Mouse (Mus musculus) thymus, postnatal 4 days (tissue): ENCODE measurements around the gene Sulf2.

Experiments
- DNase-seq: peaks from one replicate; pipeline ENCODE4 v3.0.0; 2021

Gene Sulf2

DNA sequence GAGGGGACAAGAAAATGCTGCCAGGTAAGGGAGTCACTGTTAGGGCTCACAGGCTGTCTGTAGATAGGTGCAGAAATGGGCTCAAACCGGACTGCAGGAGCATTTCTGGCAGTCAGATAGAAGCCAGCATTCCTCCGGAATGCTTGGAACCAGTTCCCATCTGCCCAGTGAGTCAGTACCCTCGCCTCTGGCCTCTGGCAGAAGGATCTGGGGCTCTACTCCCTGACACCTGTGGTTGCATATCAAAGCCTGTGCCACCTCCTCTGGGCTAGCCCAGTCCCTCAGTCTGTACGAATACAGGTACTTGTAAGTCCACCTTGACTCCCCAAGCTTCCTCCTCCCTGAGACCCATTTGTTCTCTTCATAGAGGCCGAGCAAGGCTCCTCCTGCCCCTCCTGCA, 17.7 kb upstream of the Sulf2 start:
- no peak for DNase-seq

DNA sequence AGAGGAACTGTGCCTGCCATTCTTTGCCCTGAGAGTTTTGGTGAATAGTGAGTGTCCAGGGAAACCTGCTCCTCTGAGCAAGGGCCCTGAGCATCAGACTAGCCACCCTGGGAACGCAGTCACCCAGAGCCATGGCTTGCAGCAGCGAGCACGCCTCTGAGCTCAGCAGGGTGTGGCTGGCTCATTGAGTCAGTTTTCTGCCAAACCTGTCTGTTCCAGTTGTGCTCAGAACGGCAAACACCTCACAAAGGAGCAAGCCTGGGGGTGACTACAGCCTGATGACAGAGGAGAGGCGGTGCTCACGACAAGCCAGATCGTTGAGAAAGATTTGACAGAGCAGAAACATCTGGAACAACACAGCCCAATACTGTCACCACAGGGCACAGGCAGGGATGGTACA, 14.7 kb upstream of the Sulf2 start:
- peak; percentile 19 for DNase-seq

DNA sequence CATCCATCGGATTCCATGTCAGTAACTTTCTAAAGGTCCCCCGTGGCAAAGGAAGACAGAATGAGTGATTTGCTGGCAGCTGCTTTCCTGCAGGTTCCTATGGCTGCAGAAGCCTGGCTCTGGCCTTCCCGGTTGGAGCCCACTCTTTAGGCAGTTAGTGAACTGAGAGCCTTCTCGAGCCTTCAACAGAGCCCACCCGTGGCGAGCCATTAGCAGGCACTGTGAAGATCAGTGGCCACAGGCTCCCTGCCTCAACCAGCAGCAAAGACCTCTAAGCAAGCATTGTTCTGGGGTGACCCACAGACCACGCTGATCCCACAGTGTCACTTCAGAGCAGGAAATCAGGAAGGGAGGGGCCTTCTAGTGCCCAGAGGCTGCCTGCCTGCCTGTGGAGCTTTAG, 13.4 kb upstream of the Sulf2 start:
- DNase-seq = no peak

GRCm38 (mm10) chr2:166167387-166167786, 11.9 kb upstream of the Sulf2 start:
- no peak for DNase-seq

DNA sequence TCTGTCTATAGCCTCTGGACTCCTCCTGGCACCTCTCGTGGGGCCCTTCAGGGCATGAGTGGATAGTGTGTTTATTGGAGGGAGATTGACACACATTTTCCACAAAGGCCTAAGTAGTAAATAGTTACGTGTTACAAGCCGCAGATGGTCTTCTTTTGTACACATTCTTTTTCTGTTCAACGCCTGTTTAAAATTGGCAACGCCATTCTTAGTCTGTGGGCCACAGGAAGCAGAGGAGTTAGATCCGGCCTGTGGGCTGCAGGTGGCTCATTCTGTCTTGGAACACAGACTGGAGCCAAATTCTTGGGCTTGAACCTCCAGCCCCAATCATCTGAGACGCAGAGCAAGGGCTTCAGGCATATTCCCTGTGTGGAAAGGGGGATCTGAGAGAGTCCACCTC, 9.9 kb upstream of the Sulf2 start:
- DNase-seq = no peak

DNA sequence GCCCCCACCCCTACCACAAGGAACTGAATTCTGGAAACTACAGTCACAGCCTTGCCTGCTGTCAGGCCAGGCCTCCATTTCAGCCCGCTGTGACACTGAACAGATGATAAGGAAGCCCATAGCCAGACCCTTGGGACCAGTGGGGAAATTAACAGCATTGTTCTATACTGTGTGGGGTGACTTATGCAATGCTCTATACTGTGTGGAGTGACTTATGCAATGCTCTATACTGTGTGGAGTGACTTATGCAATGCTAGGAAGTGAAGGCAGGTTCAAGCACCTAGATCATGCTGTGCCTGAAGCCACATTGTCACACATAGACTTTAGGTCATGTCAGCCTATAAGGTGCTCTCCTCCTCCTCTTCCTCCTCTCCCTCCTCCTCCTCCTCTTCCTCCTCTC, 9.1 kb upstream of the Sulf2 start:
- no peak for DNase-seq

DNA sequence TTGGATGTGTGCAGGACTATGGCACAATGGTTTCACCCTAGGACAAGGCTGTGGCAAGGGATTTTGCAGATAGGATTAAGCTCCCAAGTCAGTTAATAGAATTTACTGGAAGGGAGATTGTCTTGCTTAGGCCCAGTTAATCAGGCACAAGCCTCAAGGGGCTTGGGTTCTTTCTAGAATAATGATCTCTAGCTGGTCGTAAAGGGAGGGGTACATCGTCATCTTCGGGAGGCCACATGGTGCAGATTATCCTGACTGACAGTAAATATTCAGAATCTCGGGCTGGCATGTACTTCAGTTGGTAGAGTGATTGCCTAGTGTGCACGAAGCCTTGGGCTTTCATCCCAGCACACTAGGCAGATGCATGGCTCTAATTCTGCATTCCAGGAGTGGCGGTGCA, 8.5 kb upstream of the Sulf2 start:
- no peak for DNase-seq

GRCm38 (mm10) chr2:166163252-166163651, 7.8 kb upstream of the Sulf2 start:
- DNase-seq = no peak

GRCm38 (mm10) chr2:166162160-166162559, 6.7 kb upstream of the Sulf2 start:
- DNase-seq = no peak

DNA sequence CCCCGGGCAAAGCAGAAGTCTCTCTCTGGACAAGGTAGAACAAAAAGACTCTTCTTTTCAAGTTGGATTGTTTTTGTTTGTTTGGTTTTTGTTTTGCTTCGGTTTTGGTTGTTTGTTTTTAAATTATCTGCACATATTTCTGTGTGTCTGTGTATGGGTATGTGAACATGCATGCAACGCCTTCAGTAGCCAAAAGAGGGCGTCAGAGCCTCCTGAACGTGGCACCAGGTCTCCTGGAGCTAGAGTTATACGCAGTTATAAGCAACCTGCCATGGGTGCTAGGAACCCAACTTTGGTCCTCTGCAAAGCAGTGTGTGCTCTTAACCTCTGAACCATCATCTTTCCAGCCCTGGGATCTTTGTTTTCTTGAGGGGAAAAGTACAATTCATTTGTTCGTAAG, 3.8 kb upstream of the Sulf2 start:
- DNase-seq = no peak

DNA sequence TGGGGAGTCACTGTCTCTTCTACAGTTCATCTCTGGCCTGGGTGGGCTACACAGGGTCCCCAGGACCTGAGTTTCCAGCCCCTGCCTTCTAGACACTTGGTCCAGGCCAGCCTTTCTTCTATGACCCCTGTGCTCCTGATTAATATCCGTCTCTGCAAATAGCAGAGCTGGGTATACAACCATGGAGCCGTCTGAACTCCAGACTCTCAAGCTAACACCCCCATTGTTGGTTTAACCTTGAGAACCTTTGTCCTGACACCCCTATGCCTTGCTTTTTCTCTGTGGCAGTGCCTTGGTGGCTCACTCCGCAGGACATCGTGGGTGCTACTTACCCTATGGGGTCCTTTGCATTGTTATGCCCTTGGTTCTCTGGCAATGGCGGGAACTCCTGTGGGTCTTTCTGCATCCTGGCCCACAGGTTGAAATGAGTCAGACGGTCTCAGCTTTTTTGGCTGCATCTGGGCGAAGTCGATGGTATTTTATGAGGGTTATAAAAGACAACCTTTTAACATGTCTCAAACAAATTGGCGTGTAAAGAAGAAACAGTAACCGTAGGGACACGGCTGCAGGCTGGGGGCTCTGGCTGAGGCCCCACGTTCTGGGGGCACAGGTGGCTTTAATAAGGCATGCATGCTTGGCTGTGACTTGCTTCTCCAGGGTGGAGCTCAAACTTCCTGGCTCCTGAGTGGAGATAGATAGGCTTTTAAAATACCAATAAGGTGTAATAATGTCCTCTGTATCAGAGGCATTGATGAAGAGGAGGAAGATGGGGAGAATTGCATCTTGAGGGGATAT, 2.5 kb upstream of the Sulf2 start:
- no peak for DNase-seq

DNA sequence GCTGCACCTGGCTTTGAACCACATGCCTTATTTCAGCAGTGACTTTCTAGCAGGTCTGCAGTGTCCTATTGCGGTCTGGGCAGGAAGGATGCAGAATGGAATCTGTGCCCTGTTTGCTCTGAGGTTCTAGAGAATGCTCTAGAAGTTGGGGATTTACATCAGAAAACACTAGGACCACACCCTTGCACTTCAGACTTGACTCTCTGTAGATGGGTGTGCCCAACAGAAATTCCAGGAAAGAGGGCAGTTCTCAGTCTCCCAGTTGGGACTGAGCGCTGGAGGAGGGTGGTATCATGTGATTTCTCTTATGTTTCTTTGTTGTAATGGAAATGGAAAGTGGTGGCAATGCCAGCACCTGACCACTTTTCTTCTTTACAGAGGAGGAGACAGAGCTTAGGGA, 1.7 kb upstream of the Sulf2 start:
- DNase-seq = no peak

- no peak for DNase-seq
Observed at GRCm38 (mm10) chr2:166156122-166156521, 659 bp upstream of the Sulf2 start.

DNA sequence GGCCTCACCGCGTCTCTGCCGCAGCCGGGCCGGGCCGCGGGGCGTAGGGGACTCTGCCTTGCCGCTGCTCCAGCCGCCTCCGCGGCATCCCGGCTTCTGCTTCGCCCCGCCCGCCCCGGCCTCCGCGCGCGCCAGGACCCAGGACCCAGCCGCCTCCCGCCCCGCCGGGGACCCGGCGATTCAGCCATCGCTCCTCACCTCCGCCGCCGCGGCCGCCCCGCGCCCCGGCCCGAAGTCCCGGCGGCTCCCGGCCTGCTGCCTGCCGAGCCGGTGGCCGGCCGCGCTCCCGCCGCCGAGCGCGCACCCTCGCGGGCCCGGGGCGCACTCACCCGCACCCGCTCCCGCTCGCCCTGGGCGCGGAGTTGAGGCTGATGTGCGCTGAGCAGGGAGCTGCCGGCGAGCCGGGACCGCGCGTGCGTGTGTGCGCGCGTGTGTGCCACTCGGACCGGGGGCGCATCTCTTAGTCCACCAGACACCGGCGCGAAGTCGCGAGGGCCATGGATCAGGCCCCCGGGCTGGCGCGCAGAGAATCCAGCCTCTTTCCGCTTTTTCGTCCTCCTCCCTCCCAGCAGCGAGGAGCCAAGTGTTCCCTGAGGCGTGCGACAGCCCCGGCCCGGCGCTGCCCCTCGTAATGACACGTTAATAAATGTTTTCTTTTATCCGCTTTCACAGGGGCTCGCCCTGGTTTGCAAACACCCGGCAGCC, 562 bp downstream of the Sulf2 start:
- DNase-seq = peak; percentile 38

DNA sequence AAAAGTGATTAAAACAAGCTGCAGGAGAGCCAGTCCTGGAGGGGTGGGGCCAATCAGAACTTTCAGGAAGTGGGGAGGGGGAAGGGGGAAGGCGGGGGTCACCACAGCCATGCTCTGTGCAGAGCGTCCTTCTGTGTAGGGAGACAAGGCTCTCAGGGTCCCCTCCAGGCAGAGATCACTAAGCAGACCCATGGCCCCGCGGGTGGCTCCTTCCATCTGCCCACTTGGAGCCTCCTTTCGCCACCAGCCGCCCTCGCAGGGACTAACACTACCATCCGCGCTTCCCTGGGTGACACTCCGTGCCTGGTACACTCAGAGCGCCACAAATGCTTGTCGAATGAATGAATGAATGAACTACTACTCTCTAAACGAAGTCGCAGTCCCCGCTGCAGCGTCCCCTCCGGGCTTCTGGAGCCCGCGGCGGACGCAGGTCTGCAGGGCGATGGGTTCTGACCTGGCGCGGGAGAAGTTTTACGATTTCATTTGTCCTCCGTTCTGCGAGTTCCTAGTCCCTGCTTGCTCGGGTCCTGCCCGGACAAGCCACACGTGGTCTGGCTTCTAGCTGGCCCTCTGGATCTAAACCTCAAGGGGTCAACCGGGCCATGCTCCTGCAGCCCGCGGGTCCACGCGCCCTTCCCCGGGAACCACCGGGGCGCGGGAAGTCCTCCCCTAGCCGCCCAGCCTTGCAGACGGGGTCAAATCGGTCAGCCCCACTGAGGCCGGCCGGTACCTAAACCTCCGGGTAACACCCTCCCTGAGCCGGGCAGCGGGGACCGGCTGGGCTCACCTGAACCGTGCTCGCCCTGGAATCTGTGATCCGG, 1.4 kb downstream of the Sulf2 start:
- peak; percentile 17 for DNase-seq

DNA sequence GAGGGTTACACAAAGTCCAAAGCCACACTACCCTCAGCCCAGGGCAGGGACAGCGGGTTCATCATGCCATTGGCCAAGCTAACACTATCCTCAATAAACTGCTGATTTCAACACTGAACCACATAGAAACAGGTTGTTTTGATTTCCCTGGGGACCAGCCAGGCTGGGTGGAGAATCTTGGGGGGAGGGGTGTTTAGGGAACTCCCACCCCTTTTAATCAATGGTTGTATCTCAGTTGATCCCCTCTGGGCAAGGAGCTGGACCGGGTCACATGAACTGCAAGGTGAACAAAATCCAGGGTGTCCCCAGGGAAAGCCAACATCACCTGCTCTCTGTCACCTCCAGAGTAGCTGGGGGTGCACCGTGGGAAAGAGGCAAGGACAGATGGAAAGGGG, 2.1 kb downstream of the Sulf2 start:
- DNase-seq = no peak

- no peak for DNase-seq
Observed at GRCm38 (mm10) chr2:166152734-166153398, 2.6 kb downstream of the Sulf2 start.

GRCm38 (mm10) chr2:166151510-166152473, 3.7 kb downstream of the Sulf2 start:
- DNase-seq = no peak

GRCm38 (mm10) chr2:166150584-166150983, 4.9 kb downstream of the Sulf2 start:
- no peak for DNase-seq

- DNase-seq = no peak
Observed at GRCm38 (mm10) chr2:166149482-166149881, 6.0 kb downstream of the Sulf2 start.

- DNase-seq = no peak
Observed at GRCm38 (mm10) chr2:166148672-166149332, 6.7 kb downstream of the Sulf2 start.
